Mouse (Mus musculus): Measurements from ENCODE around the gene Sel1l3.

Sel1l3 gene

DNA sequence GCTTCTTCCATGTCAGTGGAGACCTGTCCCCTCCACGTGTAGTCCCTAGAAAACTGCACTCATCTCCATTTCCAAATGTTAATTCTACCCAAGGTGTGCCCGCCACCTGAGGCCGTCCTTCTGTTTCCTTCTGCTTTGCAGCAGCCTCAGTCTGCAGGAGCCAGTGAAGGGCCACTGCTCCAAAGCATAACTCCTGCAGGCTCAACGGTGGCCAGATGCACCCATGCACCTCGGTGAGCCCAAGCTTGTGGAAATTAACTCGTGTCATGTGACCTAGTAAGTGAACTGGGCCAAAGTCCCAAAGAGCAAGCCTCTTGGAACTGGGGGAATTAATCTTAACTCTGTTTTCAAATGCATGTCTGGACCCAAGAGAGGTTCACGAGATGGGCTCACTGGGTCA is 40.8 kb downstream of the Sel1l3 start:
- DNase-seq (ENCODE audit: low read depth, low spot score), result no peak
- no peaks in the 10 kb centered on the region; the same call in 1 of the 2 replicates for H3K27me3 ChIP-seq (ENCODE audit: control insufficient read depth, insufficient read depth, low read length, poor library complexity, severe bottlenecking)
- H3K36me3 ChIP-seq (ENCODE audit: control insufficient read depth, insufficient read depth, low read length, poor library complexity, severe bottlenecking), result no peaks in the 10 kb centered on the region

DNA sequence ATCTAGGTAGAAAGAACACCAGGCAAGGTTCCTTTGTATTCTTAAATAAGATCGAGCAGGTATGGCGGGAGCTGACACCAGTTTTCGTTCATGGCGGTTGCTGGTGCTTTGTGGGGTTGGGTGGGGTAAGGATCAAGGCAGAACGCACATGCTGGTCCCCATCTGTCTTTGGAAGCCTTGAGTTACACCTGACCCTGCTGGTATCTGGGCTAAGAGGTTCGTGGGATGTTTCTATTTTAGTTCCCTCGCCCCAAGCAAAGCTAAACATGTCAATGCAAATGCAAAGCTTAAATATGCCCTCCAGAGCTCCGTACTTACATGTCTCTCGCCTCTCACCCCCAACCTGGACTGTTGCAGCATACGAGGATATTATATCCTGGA is 41.5 kb downstream of the Sel1l3 start:
- no peaks in the 10 kb centered on the region; the same call in 1 of the 2 replicates for H3K27me3 ChIP-seq (ENCODE audit: control insufficient read depth, insufficient read depth, low read length, poor library complexity, severe bottlenecking)
- no peak for DNase-seq (ENCODE audit: low read depth, low spot score)
- no peaks in the 10 kb centered on the region for H3K36me3 ChIP-seq (ENCODE audit: control insufficient read depth, insufficient read depth, low read length, poor library complexity, severe bottlenecking)

DNA sequence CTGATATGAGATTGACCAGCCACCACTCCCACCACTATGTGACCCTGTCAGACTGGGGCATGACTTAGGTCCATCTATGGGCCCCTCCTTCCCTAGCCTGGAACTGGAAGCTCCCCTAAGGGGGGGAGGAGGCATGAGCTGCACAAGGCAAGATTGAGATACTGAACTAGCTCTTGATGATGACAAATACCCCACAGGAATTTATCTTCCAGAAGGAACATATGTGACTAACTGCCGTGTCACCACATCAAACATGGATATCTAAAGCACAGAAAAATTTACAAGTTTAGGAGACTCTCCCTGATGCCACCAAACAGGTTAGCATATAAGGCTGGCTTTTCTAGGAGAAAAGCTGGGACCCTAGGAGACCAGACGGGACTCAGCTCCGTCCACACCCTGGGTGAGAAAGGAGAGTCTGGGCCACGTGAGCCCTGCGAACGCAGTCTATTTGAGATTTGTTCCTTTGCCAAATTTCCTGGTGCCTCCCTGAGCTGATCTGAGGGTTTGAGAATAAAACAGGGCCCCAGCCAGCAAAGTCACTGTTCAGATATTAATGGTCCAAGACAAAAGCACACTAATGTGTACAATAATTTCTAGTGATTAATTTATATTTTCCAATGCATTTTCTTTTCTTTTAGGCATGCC is 42.0 kb downstream of the Sel1l3 start:
- Histone ChIP-seq H3K36me3 (ENCODE audit: control insufficient read depth, insufficient read depth, low read length, poor library complexity, severe bottlenecking) (no peaks in the 10 kb centered on the region), H3K27me3 (ENCODE audit: control insufficient read depth, insufficient read depth, low read length, poor library complexity, severe bottlenecking) (no peaks in the 10 kb centered on the region; the same call in 1 of the 2 replicates)
- DNase-seq (ENCODE audit: low read depth, low spot score), result no peak

DNA sequence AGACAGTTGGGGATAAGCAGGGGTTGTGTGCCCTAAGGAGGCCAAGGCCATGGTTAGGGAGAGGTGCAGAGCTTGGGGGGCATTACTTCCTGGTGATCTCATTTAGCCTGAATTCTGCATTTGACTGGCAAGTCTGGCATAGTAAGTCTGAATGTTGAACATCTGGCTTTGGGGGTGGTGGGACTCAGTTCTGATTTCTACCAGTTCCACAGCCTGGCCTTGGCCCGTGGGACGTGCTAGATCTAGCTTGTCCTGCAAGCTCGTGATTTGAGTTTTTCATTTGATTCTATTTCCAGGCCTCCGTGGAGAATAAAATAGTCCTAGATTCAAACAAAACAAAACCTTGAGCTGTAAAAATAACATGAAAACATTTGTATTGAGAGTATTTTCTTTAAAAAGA is 46.2 kb downstream of the Sel1l3 start:
- no peaks in the 10 kb centered on the region for H3K36me3 ChIP-seq (ENCODE audit: control insufficient read depth, insufficient read depth, low read length, poor library complexity, severe bottlenecking)
- DNase-seq (ENCODE audit: low read depth, low spot score), result no peak
- H3K27me3 ChIP-seq (ENCODE audit: control insufficient read depth, insufficient read depth, low read length, poor library complexity, severe bottlenecking), result no peaks in the 10 kb centered on the region

DNA sequence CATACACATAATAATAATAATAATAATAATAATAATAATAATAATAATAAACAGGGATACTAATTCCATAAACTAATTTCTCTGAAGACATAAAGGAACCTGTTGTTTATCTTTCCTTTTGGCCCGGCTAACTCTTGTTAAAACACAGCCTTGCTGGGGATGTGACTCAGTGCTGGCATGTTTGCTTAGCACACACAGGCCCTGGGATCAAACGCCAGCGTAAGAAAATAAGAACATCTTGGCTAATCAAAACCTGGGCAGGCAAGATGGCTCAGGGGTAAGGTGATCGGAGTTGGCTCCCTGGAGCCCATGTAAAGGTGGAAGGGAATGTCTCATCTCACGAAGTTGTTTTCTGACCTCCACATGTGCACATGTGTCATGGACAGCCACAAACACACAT is 48.1 kb downstream of the Sel1l3 start:
- no peak for DNase-seq (ENCODE audit: low read depth, low spot score)
- H3K36me3 ChIP-seq (ENCODE audit: control insufficient read depth, insufficient read depth, low read length, poor library complexity, severe bottlenecking), result no peaks in the 10 kb centered on the region
- H3K27me3 ChIP-seq (ENCODE audit: control insufficient read depth, insufficient read depth, low read length, poor library complexity, severe bottlenecking), result no peaks in the 10 kb centered on the region

DNA sequence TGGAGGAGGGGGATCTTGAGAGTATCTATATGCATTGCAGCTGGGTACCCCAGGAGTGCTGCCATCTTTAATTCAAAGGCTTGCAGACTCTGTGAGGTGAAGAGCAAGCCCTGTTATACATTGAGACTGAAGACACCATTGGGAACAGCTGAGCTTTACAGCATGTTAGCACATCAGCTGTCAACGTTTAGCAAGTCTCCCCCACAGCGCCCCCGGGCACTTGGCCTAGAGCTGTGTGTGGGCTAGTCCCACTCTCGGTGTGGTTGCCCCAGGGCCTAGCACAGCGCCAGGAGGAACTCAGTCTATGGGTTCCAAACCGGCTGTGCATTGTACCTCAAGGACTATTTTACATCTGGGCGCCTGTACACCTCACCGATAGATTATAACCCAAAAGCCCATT is 51.3 kb downstream of the Sel1l3 start:
- DNase-seq (ENCODE audit: low read depth, low spot score), result no peak
- Histone ChIP-seq H3K27me3 (ENCODE audit: control insufficient read depth, insufficient read depth, low read length, poor library complexity, severe bottlenecking) (no peaks in the 10 kb centered on the region), H3K36me3 (ENCODE audit: control insufficient read depth, insufficient read depth, low read length, poor library complexity, severe bottlenecking) (no peaks in the 10 kb centered on the region)

DNA sequence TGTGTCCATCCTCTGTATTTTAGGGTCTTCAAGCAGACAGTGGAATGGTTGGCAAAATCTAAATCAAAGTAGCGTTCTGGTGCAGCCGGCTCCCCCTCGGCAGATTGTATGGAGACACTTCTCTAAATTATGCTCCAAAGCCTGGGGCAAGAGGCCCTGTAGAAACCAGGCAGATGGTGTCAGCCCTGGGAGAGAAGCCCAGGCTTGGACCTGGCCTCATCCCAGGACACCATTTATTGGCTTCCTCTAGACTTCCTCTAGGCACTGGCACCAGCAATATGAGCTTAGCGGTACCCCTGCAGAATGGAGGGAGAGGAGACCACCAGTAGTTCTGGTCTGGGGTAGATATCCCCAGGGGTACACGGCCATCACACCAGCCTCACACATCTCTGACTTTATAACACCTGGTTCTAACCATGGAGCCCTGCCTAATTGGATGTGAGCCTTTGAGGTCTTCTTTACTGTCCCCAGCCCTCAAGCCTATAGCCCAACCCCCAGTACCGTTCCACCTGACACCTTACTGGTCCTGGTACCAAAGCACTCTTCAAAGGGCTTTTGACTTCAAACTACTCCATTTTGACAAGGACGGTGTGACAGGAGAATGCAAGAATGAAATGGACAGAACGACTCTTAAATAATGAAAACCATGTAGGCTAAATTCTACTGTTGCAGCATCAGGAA is 52.1 kb downstream of the Sel1l3 start:
- no peak for DNase-seq (ENCODE audit: low read depth, low spot score)
- H3K27me3 ChIP-seq (ENCODE audit: control insufficient read depth, insufficient read depth, low read length, poor library complexity, severe bottlenecking), result no peaks in the 10 kb centered on the region

DNA sequence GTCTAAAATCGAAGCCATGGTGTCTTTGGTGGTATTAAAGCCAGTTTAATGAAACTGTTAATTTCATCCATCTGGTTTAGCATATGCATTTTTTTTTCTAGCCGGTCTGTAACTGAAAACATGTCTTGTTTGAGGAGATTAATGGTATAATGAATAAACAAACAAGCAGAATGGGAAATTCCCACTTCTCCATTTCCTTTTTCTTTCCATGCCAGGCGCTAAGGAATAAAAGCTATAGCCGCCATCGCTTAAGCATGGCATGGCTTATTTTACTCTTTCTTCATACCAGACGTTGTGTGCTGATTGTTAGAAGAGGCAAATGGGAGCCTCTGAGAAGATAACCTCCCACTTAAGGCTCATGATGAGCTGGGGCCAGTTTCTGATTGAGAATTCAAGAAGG is 53.5 kb downstream of the Sel1l3 start:
- H3K27me3 ChIP-seq (ENCODE audit: control insufficient read depth, insufficient read depth, low read length, poor library complexity, severe bottlenecking), result no peaks in the 10 kb centered on the region
- DNase-seq (ENCODE audit: low read depth, low spot score), result no peak
- no peaks in the 10 kb centered on the region for H3K36me3 ChIP-seq (ENCODE audit: control insufficient read depth, insufficient read depth, low read length, poor library complexity, severe bottlenecking)

More for the DNA sequence above, 52.1 kb downstream of the Sel1l3 start:
- no peaks in the 10 kb centered on the region for H3K36me3 ChIP-seq (ENCODE audit: control insufficient read depth, insufficient read depth, low read length, poor library complexity, severe bottlenecking)

DNA sequence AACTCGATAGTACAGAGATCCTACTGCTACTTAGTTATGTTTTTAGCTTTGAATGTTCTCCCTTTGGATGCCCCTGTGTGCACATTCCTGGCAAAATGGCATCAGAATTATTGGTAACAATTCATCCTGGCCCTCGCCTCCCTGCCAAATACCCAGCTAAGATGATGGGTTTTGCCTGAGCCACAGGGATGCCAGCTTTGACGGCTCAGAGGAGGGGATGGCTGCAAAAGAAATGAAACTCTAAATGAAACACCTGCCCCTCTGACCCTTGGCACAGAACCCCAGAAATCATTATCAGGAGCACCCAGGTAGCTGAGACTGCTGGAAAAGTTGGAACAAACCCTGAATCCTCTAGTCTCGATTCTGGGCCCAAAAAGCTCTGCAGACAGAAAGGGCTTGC is 54.1 kb downstream of the Sel1l3 start:
- DNase-seq (ENCODE audit: low read depth, low spot score), result no peak

DNA sequence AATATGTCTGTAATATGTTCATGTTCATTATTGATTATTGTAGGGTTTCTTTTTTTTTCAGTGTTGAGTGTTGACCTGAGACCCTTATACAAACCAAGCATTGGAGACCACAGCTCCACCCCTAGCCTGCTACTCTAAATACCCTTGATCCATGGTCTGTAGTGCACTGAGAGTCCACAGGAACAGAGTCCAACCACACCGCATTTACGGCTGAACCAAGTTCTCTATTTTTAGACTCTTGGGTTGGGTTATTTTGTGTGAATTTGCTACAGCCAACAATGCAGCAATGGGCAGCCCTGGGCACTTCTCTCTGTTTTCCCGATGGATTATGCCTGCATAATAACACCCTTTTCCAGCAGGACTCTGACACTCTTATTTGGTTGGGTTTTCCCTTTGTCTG is 54.6 kb downstream of the Sel1l3 start:
- H3K27me3 ChIP-seq (ENCODE audit: control insufficient read depth, insufficient read depth, low read length, poor library complexity, severe bottlenecking), result no peaks in the 10 kb centered on the region
- H3K36me3 ChIP-seq (ENCODE audit: control insufficient read depth, insufficient read depth, low read length, poor library complexity, severe bottlenecking), result no peaks in the 10 kb centered on the region
- no peak for DNase-seq (ENCODE audit: low read depth, low spot score)

More for the DNA sequence above, 54.1 kb downstream of the Sel1l3 start:
- H3K36me3 ChIP-seq (ENCODE audit: control insufficient read depth, insufficient read depth, low read length, poor library complexity, severe bottlenecking), result no peaks in the 10 kb centered on the region
- H3K27me3 ChIP-seq (ENCODE audit: control insufficient read depth, insufficient read depth, low read length, poor library complexity, severe bottlenecking), result no peaks in the 10 kb centered on the region

DNA sequence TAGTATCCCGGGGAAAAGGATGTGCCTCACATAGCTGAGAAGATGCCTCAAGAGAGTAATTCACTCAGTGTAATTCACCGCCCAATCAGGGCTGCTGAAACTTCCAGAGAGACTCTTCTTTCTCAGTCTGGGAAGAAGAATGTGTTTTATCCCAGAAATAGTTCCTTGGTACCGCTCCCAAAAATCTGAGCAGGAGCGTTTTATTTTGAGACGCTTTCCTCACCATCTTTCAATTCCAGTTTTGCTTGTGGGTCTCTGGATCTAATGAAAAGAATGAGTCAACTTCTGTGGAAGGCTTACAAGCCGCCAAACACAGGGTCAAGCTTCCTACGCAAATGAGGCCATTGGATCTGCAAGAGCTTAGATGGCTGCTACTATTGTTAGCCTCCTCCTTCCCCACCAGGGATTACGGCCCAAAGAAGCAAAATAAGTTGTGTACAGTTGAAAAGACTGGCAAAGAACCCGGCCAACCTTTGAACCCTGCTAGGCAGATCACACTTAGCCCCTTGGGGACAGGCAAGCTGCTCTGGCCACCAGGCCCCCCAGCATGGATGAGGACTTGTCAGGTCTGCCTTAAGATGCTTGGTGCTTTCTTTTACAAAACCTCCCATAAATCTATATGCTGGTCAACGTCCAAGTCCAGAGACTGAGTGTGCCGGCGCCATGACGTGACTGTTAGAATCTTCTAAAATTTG is 57.6 kb downstream of the Sel1l3 start:
- DNase-seq (ENCODE audit: low read depth, low spot score), result no peak
- no peaks in the 10 kb centered on the region for H3K27me3 ChIP-seq (ENCODE audit: control insufficient read depth, insufficient read depth, low read length, poor library complexity, severe bottlenecking)
- no peaks in the 10 kb centered on the region for H3K36me3 ChIP-seq (ENCODE audit: control insufficient read depth, insufficient read depth, low read length, poor library complexity, severe bottlenecking)

DNA sequence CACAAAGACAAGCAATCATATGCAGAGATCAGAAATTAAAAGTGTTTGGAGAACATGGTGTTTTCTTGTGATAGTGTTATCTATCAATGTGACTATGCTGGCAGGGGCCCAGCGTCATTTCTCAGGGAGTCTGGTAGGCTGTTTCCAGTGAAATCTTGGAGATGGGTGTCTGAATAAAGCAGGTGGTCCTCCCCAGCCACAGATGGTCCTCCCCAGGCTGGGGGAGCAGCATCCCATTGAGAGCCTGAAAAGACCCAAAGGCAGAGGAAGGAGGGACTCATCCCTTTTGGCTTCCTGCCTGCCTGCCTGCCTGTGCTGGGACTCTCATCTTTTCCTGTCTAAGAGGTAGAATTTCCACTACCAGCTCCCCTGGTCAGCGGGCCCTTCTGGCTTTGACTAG is 59.2 kb downstream of the Sel1l3 start:
- no peak for DNase-seq (ENCODE audit: low read depth, low spot score)
- H3K36me3 ChIP-seq (ENCODE audit: control insufficient read depth, insufficient read depth, low read length, poor library complexity, severe bottlenecking), result no peaks in the 10 kb centered on the region
- no peaks in the 10 kb centered on the region for H3K27me3 ChIP-seq (ENCODE audit: control insufficient read depth, insufficient read depth, low read length, poor library complexity, severe bottlenecking)

DNA sequence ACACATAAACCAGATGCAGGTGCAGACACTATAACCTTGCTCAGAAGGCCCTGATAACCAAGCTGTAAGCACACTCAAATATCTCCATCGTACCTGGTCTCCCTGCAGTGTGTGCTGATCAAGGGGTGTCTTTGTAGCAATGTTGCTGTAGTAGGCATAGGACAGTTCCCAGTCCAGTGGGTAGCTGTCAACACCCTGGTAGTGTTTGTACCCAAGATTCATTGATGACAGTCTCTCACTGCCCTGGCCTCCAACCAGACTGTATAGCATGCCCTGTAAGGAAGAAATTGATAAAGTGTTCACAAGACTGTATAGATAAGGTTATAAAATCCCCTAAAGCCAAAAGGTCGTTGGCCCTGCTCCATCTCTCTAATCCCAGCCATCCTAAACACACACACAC is 59.6 kb downstream of the Sel1l3 start:
- H3K27me3 ChIP-seq (ENCODE audit: control insufficient read depth, insufficient read depth, low read length, poor library complexity, severe bottlenecking), result no peaks in the 10 kb centered on the region
- no peaks in the 10 kb centered on the region for H3K36me3 ChIP-seq (ENCODE audit: control insufficient read depth, insufficient read depth, low read length, poor library complexity, severe bottlenecking)
- no peak for DNase-seq (ENCODE audit: low read depth, low spot score)

DNA sequence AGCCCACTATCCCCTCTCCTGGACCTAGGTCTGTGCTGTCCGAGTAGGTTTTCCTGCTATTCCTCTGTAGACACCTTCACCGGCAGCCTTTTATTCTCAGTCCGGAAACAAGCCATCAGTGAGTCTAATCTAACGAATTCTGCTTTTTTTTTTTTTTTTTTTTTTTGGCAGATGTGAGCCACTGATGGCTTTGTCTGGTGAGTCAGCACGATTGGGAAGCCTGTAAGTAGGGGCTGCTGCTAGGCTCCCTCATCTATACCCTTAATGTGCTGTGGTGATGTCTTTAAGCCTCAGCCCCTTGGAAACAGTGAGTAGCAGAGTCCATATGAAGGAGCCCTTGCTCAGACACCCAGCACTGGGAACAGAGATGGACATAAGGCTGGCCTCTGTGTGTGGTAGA is 60.6 kb downstream of the Sel1l3 start:
- Histone ChIP-seq H3K36me3 (ENCODE audit: control insufficient read depth, insufficient read depth, low read length, poor library complexity, severe bottlenecking) (no peaks in the 10 kb centered on the region), H3K27me3 (ENCODE audit: control insufficient read depth, insufficient read depth, low read length, poor library complexity, severe bottlenecking) (no peaks in the 10 kb centered on the region)
- DNase-seq (ENCODE audit: low read depth, low spot score), result no peak

DNA sequence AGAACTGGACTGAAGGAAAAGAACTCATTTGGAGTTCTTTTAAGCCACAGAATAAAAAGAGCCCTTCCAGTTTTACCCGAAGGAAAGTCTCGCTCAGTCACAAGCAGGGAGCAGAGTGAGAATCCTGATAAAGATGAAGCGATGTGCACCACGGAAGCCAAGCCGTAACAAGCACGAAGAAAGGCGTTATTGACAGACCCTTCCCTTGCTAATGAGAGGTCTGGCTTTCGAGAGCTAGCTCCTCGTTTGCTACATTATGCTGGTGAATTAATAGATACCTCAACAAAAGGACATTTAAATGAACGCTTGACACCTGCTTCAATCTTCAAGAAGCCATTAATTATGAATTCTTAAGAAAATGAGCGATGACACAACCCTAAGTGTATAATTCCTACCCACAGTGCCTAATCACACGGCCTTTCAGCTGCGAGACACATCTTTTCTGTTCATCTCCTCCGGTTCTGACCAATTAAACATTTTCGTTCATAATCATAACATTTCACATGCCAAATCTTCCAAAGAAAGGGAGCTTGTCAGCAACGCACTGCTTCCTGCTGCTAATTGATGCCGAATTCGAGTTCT is 62.3 kb downstream of the Sel1l3 start:
- Histone ChIP-seq H3K27me3 (ENCODE audit: control insufficient read depth, insufficient read depth, low read length, poor library complexity, severe bottlenecking) (no peaks in the 10 kb centered on the region), H3K36me3 (ENCODE audit: control insufficient read depth, insufficient read depth, low read length, poor library complexity, severe bottlenecking) (no peaks in the 10 kb centered on the region)
- DNase-seq (ENCODE audit: low read depth, low spot score), result no peak
